Mouse (Mus musculus) thymus, postnatal 4 days (tissue): ENCODE results near the gene Pgap3.
A peak's percentile ranks its signal among the peaks of the same experiment; 100 is the strongest.

ENCODE experiments used
- DNase-seq: peaks from one replicate; pipeline ENCODE4 v3.0.0; 2021

Gene Pgap3

GRCm38 (mm10) chr11:98354445-98354844, 45.8 kb downstream of the Pgap3 start:
- no peak for DNase-seq

- DNase-seq, result no peak
These were observed 46.6 kb downstream of the Pgap3 start for GRCm38 (mm10) chr11:98353651-98354211.

- DNase-seq, result no peak
These were observed 47.9 kb downstream of the Pgap3 start for GRCm38 (mm10) chr11:98352272-98352990.

GRCm38 (mm10) chr11:98349308-98349707, 51.0 kb downstream of the Pgap3 start:
- no peak for DNase-seq

GRCm38 (mm10) chr11:98348083-98348961, 52.0 kb downstream of the Pgap3 start, which contains the start of gene Ppp1r1b:
Gene Ppp1r1b, plus strand, starts transcription at chr11:98348404.
- DNase-seq, result peak; percentile 74

- no peak for DNase-seq
These were observed 52.8 kb downstream of the Pgap3 start for GRCm38 (mm10) chr11:98347385-98348082.

GRCm38 (mm10) chr11:98346168-98346567, 54.1 kb downstream of the Pgap3 start:
- DNase-seq, result no peak

- peak; percentile 90 for DNase-seq
These were observed 55.0 kb downstream of the Pgap3 start for GRCm38 (mm10) chr11:98345253-98345652.

- DNase-seq, result peak; percentile 95
These were observed 58.0 kb downstream of the Pgap3 start for GRCm38 (mm10) chr11:98342000-98342945.

- DNase-seq, result no peak
These were observed 59.1 kb downstream of the Pgap3 start for GRCm38 (mm10) chr11:98341174-98341573.

GRCm38 (mm10) chr11:98340597-98340996, 59.7 kb downstream of the Pgap3 start:
- DNase-seq, result no peak

GRCm38 (mm10) chr11:98339679-98340287, 60.5 kb downstream of the Pgap3 start:
- no peak for DNase-seq

- no peak for DNase-seq
These were observed 61.2 kb downstream of the Pgap3 start for GRCm38 (mm10) chr11:98339071-98339501.
